Mouse (Mus musculus) kidney, embryonic 15.5 days (tissue): ENCODE measurements around the gene Lep. TPM values are rescaled to one million over a fixed set of nuclear protein-coding genes. Genes with fewer than 3 reads are reported as not detected.

Experiments used
- ATAC-seq: fragments of 200-750 bp; cut with Nextera tagmentation; replicated peaks from 2 replicates; pipeline ENCODE4 v1.8.0; 2017; ENCODE audit warnings: moderate TSS enrichment; ENCODE audit not compliant: low FRiP score
- H3K27ac ChIP-seq: fragments of 300-500 bp; sonication (generic); 2 replicates; pipeline ENCODE4 v1.5.1; 2015; ENCODE audit warnings: mild to moderate bottlenecking, inconsistent platforms
- H3K27me3 ChIP-seq: fragments of 300-500 bp; sonication (generic); 2 replicates; pipeline ENCODE4 v1.6.1; 2015; ENCODE audit warnings: inconsistent platforms
- H3K36me3 ChIP-seq: fragments of 300-500 bp; sonication (generic); 2 replicates; pipeline ENCODE4 v1.6.1; 2015; ENCODE audit warnings: inconsistent platforms
- H3K4me1 ChIP-seq: fragments of 300-500 bp; sonication (generic); 2 replicates; pipeline ENCODE4 v1.6.1; 2015; ENCODE audit warnings: inconsistent platforms
- H3K4me2 ChIP-seq: fragments of 300-500 bp; sonication (generic); 2 replicates; pipeline ENCODE4 v1.6.1; 2015; ENCODE audit warnings: moderate library complexity, mild to moderate bottlenecking, inconsistent platforms
- H3K4me3 ChIP-seq: fragments of 300-500 bp; sonication (generic); replicated peaks from 2 replicates; pipeline ENCODE4 v1.5.1; 2015; ENCODE audit warnings: mild to moderate bottlenecking, inconsistent platforms
- H3K9ac ChIP-seq: fragments of 300-500 bp; sonication (generic); 2 replicates; pipeline ENCODE4 v1.6.1; 2015; ENCODE audit warnings: mild to moderate bottlenecking, inconsistent platforms
- H3K9me3 ChIP-seq: fragments of 300-500 bp; sonication (generic); replicated peaks from 2 replicates; pipeline ENCODE4 v1.6.1; 2016; ENCODE audit warnings: inconsistent platforms
- WGBS: fragments of 180-500 bp; shearing (Covaris S2); methylation state at CpG from one replicate; pipeline ENCODE4 v1.1.7; 2015; ENCODE audit warnings: mixed read lengths; 5-methylcytosine and 5-hydroxymethylcytosine counted together
- polyA plus RNA-seq: library from polyadenylated mRNA; unstranded; fragments of >200 nt; fragmentation: Nextera tagmentation; extraction: Ambion mirVana; gene quantifications from 2 replicates; pipeline ENCODE4 v1.2.1, GENCODE M21; 2015

The Lep gene
- polyA plus RNA-seq, 1 experiment from 2014 or later, result not detected

DNA sequence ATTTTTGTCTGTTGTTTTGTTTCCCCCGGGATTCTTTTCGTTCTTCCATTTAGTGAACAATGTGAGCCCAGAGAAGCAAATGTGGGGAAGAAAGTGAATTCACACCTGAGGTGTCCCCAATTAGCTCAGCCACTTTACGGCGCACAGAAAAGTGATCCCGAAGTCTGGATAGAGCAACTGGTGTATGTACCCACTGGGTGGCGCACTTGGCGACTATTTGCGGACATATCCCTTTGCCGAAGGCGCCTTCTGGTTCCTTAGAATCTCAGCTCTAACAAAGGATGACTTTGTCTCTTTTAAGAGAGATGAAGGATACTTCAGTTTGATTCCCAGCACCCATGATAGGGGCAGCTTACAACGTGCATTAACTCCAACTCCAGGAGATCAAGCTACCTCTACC is 32.9 kb downstream of the Lep start:
- Histone ChIP-seq H3K4me1 (peaks cover 8% of the 10 kb centered on the region), H3K4me2 (no peak overlapping the region), H3K9me3 (peaks cover 11% of the 10 kb centered on the region), H3K27ac (no peak overlapping the region), H3K36me3 (no peaks in the 10 kb centered on the region), H3K4me3 (no peak overlapping the region), H3K9ac (no peak overlapping the region), H3K27me3 (no peaks in the 10 kb centered on the region)
- 59% methylated on average over 11 of the region's 11 CpGs for WGBS
- ATAC-seq, result no peak

DNA sequence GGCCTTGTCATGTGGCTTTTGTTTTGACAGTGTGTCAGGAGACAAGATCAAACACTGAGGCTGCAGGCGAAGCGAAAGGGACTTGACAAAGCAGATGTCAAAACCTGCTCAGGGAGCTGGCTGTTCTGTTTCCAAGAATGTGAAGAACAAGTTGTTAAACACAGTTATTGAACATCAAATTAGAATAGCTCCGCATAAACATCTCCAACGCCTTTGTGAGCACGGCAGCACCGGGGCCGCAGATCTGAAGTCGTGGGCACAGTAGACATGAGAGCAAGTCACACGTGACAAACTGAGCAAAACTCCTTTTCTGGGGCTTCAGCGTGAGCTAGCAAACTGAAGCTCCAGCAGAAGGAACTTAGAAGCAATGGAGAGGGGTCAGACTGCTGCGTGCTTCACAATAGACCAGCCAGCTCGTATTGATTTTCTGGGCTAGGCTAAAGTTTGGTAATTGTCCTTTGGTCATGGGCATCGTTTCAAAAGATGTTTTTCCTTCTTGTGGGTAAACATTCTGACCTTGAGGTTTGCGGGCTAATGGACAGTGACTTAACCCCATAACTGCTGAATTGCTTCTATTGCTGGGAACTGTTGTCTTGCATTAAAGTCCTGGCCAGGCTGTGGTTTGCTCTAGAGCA is 39.6 kb downstream of the Lep start:
- Histone ChIP-seq H3K4me2 (no peak overlapping the region), H3K27me3 (no peaks in the 10 kb centered on the region), H3K36me3 (no peaks in the 10 kb centered on the region), H3K9ac (no peak overlapping the region), H3K27ac (no peak overlapping the region), H3K9me3 (no peaks in the 10 kb centered on the region; the same call in 1 of the 2 replicates), H3K4me1 (peaks cover 12% of the 10 kb centered on the region), H3K4me3 (no peak overlapping the region)
- no peak for ATAC-seq
- WGBS, result 62% methylated on average over 14 of the region's 14 CpGs

DNA sequence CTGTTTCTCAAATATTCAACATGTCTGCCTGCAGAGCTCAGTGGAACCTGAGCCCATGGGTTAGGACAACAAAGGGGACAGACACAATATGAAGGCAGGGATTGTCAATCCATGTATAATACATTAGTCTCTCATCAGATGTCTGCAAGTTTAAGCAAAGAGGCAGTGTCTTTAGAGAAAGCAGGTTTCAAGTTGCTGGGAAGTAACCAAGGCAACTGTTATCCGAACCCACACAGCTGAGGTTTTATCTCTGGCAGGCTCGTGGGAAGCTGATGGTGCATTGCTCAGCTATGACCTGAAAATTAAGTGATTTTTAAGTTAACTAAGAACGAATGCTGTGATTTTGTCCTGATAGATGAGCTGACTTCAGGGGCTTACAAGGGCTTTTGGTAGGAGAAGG is 40.4 kb downstream of the Lep start:
- Histone ChIP-seq H3K4me1 (peaks cover 12% of the 10 kb centered on the region), H3K36me3 (no peaks in the 10 kb centered on the region), H3K27ac (no peak overlapping the region), H3K4me3 (no peak overlapping the region), H3K9ac (no peak overlapping the region), H3K9me3 (no peaks in the 10 kb centered on the region; the same call in 1 of the 2 replicates), H3K4me2 (no peak overlapping the region), H3K27me3 (no peaks in the 10 kb centered on the region)
- no peak for ATAC-seq
- 25% methylated on average over 3 of the region's 3 CpGs for WGBS

DNA sequence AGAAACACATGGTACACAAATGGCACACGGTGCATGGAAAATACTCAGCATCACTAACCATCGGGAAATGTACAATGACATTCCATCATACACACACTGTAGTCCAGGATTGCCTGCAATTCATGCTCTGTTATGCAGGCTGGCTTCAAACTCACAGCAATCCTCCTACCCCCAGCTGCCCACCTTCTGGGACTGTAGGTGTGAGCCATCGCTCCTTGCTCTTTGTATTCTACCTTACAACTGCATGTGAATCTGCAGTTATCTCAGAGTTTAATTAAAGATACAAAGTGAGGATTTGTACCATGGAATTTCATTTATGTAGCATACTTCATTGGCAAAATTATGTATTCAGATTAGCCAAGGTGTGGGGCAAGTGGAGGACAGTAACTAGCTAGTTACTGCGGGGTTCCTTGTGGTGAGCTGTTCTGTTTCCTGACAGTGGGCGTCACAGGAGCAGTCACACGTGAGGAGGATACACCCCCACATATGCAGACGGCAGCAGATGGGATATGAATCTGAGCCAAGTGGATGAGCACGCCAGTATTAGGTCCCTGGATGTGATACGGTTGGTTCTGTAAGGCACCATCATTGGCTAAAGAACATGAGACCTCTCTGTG is 41.3 kb downstream of the Lep start:
- 82% methylated on average over 9 of the region's 9 CpGs for WGBS
- no peak overlapping the region for H3K4me3 ChIP-seq
- no peak overlapping the region for H3K4me2 ChIP-seq
- no peak overlapping the region for H3K9ac ChIP-seq
- H3K36me3 ChIP-seq, result no peaks in the 10 kb centered on the region
- H3K27me3 ChIP-seq, result no peaks in the 10 kb centered on the region
- ATAC-seq, result no peak
- peaks cover 12% of the 10 kb centered on the region for H3K4me1 ChIP-seq
- no peak overlapping the region for H3K27ac ChIP-seq
- H3K9me3 ChIP-seq, result no peaks in the 10 kb centered on the region

DNA sequence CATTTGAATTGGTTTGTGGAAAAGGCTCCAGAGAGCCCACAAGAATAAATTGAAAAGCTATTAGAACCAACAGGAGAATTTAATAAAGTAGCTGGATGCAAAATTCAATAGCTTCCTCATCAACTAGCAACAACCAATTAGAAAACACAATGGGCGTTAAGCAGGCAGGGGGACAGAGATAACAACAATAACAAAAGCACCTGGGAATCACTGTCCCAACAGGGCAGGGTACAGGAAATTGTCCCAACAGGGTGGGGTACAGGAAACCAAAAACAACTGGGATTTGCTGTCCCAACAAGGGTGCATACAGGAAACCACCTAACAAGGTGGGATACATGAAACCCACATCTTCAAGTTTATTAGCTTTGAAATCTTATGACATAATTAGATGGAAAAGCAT is 48.4 kb downstream of the Lep start:
- 80% methylated on average over 1 of the region's 1 CpGs for WGBS
- ATAC-seq, result no peak
- Histone ChIP-seq H3K4me3 (no peak overlapping the region), H3K4me1 (no peaks in the 10 kb centered on the region), H3K4me2 (no peak overlapping the region), H3K9me3 (peaks cover 7% of the 10 kb centered on the region; the same call in 1 of the 2 replicates), H3K36me3 (no peaks in the 10 kb centered on the region), H3K27me3 (no peaks in the 10 kb centered on the region), H3K27ac (no peak overlapping the region), H3K9ac (no peak overlapping the region)

DNA sequence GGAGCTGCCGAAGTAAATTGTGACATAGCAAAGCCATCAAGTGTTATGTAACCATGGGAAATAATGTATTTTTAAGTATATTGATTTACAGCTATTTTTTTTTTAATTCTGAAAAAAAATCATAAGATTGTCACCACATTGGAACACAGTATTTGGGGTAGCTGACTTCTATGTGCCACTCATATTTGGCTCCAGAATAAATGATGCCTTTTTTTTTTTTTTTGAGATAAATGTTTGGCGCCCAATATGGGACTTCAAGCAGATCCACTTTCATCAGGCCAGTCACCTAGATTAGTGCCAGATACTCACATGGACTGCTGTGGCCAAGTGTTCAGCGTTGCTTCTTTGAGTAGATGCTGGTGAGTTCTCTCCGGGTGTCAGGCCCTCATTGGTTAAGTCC is 51.5 kb downstream of the Lep start:
- Histone ChIP-seq H3K4me1 (no peaks in the 10 kb centered on the region), H3K4me3 (no peak overlapping the region), H3K27me3 (no peaks in the 10 kb centered on the region), H3K9me3 (peaks cover 7% of the 10 kb centered on the region; the same call in 1 of the 2 replicates), H3K4me2 (no peak overlapping the region), H3K27ac (no peak overlapping the region), H3K36me3 (no peaks in the 10 kb centered on the region), H3K9ac (no peak overlapping the region)
- WGBS, result 95% methylated on average over 4 of the region's 4 CpGs
- no peak for ATAC-seq

DNA sequence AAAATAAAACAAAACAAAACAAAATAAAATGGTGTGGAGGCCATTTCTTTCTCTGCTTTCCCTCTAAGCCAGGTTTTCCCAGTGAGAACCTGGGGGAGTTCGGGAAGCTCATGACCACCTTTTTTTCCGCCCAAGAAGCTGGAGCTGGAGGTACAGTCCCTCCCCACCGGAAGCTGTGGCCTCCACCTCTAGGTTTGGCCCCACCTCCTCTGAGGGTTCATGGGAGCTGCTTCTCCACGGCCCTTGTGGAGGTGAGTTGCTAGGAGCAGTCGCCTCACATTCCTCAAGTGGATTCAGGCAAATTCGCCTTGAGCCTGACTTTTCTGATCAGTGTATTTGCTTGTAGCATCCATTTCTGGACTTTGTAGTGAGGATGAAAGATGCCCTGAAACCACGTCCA is 55.7 kb downstream of the Lep start:
- no peak overlapping the region for H3K4me3 ChIP-seq
- no peak overlapping the region for H3K9ac ChIP-seq
- 78% methylated on average over 7 of the region's 7 CpGs for WGBS
- no peaks in the 10 kb centered on the region for H3K4me1 ChIP-seq
- no peak for ATAC-seq
- H3K27me3 ChIP-seq, result no peaks in the 10 kb centered on the region
- H3K36me3 ChIP-seq, result no peaks in the 10 kb centered on the region
- peaks cover 6% of the 10 kb centered on the region; the same call in 1 of the 2 replicates for H3K9me3 ChIP-seq
- no peak overlapping the region for H3K27ac ChIP-seq
- H3K4me2 ChIP-seq, result no peak overlapping the region

DNA sequence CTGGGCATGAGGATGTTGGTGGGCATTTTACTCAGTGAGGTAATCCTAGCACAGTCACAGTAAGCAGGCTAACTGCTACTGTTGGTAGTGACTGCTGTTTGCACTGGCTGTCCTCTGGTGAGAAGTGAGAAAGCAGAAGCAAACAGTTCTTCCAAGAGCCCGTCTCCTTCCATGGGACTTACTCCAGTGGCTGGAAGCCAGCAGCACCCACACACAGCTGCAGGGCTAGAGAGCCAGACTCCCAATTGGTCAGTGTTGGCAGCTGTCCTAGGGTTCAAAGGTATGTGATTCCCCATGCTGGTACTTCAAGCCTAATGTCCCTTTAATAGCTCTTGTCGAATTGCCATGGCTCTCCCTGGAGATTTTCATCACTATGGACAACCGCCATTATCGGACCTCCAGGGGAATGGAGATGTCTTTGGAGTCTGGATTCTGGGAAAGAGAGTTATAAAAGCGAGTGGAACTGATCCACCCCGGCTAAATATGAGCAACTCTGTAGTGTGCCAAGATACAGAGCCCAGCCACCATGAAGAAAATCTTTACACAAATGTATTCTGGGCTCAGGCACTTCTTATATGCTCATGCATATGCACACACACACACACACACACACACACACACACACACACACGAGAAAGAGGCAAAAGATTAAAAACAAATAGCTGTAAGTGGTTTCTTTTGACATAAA is 57.5 kb downstream of the Lep start:
- H3K36me3 ChIP-seq, result 0 out of 2 replicates have a peak, but pooled peaks cover 1% of the 10 kb centered on the region
- 55% methylated on average over 7 of the region's 7 CpGs for WGBS
- H3K4me1 ChIP-seq, result no peaks in the 10 kb centered on the region
- H3K4me3 ChIP-seq, result no peak overlapping the region
- H3K27me3 ChIP-seq, result no peaks in the 10 kb centered on the region
- H3K27ac ChIP-seq, result no peak overlapping the region
- no peak overlapping the region for H3K4me2 ChIP-seq
- no peak overlapping the region for H3K9ac ChIP-seq
- no peaks in the 10 kb centered on the region for H3K9me3 ChIP-seq
- 0 out of 2 replicates have a peak, but pooled peaks have one; percentile 33 for ATAC-seq

DNA sequence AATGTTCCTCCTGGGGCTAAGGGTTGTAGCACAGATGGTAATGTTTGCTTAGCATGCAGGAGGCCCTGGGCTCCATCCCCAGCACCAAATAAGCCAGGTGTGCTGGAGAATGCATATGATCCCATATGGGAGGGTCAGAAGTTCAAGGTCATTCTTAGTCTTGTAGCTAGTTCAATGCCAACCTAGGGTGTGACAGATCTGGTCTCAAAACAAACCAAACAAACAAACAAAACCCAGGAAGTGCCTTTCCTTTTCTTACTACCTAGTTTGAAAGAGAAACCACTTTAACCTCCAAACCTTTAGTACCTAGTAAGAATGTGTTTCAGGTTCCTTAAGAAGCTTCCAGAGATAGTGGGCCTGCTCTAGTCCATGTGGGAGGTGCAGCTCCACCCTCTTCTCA is 58.2 kb downstream of the Lep start:
- Histone ChIP-seq H3K27ac (no peak overlapping the region), H3K4me1 (no peaks in the 10 kb centered on the region), H3K9ac (no peak overlapping the region), H3K36me3 (0 out of 2 replicates have a peak, but pooled peaks cover 5% of the 10 kb centered on the region), H3K4me3 (no peak overlapping the region), H3K9me3 (no peaks in the 10 kb centered on the region), H3K27me3 (no peaks in the 10 kb centered on the region), H3K4me2 (no peak overlapping the region)
- no peak for ATAC-seq

DNA sequence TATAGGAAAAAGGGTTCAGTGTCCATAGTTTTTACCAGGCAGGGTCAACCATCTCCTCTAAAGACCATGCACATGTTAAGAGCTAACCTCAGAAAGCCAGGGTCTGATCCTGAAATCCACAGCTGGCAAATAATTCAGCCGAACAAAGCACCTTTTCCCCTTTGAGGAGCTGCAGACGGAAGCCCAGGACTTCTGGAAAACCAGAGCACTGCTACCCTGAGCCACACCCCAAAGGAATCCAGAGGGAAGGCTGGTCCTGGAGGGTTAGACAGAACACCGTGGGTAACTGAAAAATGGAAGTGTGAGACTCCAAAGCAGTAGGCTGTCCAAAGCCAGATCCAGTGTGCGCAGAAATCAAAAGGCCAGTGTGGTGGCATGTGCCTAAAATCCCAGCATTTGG is 58.9 kb downstream of the Lep start:
- H3K27me3 ChIP-seq, result no peaks in the 10 kb centered on the region
- H3K4me1 ChIP-seq, result no peaks in the 10 kb centered on the region
- H3K36me3 ChIP-seq, result peaks cover 9% of the 10 kb centered on the region
- no peak for ATAC-seq
- WGBS, result 75% methylated on average over 4 of the region's 4 CpGs
- no peaks in the 10 kb centered on the region for H3K9me3 ChIP-seq
- H3K9ac ChIP-seq, result no peak overlapping the region
- no peak overlapping the region for H3K4me3 ChIP-seq
- no peak overlapping the region for H3K4me2 ChIP-seq
- H3K27ac ChIP-seq, result no peak overlapping the region

DNA sequence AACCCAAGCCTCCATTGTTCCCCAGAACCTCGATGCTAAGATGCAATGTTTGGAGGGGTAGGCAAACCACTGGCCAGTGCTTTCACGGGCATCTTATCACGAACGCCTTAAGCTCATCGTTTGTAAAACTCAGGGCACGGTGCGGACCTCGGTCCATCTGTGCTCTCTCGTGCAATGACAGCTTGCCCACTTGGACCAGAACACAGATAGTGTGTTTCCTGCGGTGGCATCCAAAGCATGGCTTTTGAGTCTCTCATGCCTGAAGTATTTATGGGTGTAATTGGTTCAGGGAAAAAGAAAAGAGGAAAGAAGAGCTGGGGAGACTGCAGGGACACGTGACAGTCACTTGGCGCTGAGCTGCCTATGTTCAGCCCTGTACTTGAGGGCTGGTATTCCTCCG is 60.0 kb downstream of the Lep start:
- no peaks in the 10 kb centered on the region for H3K4me1 ChIP-seq
- no peak overlapping the region for H3K9ac ChIP-seq
- H3K27ac ChIP-seq, result no peak overlapping the region
- WGBS, result 90% methylated on average over 13 of the region's 13 CpGs
- no peak overlapping the region for H3K4me2 ChIP-seq
- H3K9me3 ChIP-seq, result no peaks in the 10 kb centered on the region
- ATAC-seq, result no peak
- H3K36me3 ChIP-seq, result peaks cover 18% of the 10 kb centered on the region
- H3K27me3 ChIP-seq, result no peaks in the 10 kb centered on the region
- H3K4me3 ChIP-seq, result no peak overlapping the region
